Mouse (Mus musculus): ENCODE measurements around the gene Tex2.

GRCm38 (mm10) chr11:106635946-106636345 lies 22.7 kb upstream of the Tex2 start:
- TF ChIP-seq POLR2A (IDR thresholded peaks at IDR 0.05; ENCODE audit: low read depth, low read length) (no peak), SMC3 (IDR thresholded peaks at IDR 0.05; ENCODE audit: low read depth, low read length) (no peak), TCF12 (IDR thresholded peaks at IDR 0.05; ENCODE audit: low read depth, low read length) (no peak), CTCF (conservative IDR thresholded peaks at IDR 0.05 in 1 of 2, IDR thresholded peaks at IDR 0.05 in 1 of 2; ENCODE audit: low read depth in 2 of 2, low read length in 2 of 2) (no peak), USF2 (conservative IDR thresholded peaks at IDR 0.05; ENCODE audit: low read depth, low read length) (no peak), EP300 (IDR thresholded peaks at IDR 0.05; ENCODE audit: low read length) (no peak), KAT2A (IDR thresholded peaks at IDR 0.05; ENCODE audit: insufficient replicate concordance, low read length) (no peak)

Measured in CH12.LX (cell line).